Mouse (Mus musculus) effector memory CD4-positive, alpha-beta T cell, adult 5 months (primary cell): Measurements from ENCODE around the gene Ep400. TPM values are rescaled to one million over a fixed set of nuclear protein-coding genes. Genes with fewer than 3 reads are reported as not detected.

ENCODE experiments used
- polyA plus RNA-seq: library from polyadenylated mRNA; unstranded; fragments of 100-300 nt; shearing (Covaris generic); gene quantifications from one replicate; pipeline ENCODE4 v1.2.1, GENCODE M21; 2017

The Ep400 gene
- polyA plus RNA-seq = 66.9 TPM

DNA sequence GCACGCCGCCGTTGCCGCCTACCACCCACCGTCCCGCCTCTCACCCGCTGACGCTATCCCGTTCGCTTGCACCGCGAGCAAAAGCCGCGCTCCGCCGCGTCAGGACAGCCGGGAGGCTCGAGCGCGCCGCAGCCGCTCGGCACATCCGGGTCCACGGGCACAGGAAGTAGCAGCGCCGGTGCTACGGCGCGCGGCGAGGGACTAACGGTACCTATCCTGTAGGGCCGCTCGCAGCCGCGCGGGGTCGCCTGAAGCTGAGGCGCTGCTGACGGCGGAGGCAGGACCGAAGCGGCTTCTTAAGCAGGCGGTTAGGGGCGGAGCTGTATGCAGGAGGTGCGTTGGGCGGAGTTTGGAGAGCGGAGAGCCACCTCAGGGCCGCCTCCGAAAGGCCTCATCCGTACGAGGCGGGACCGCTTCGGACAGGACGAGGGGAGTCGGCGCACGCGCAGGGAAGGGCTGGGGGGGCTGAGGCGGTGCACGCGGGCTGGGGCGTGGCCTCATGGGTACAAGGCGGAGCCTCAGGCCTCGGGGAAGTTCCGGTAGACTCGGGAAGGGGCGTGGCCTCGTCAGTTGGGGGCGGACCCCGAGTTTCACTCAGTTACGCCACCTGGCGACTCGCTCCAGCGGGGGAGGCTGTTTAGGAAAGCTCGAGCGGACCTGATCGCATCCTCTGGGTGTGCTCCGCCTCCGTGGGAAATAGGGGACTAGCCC is at the start of gene Ep400:
Gene Ep400, minus strand, starts transcription at position 270 of the 711 bp plus-strand sequence.

DNA sequence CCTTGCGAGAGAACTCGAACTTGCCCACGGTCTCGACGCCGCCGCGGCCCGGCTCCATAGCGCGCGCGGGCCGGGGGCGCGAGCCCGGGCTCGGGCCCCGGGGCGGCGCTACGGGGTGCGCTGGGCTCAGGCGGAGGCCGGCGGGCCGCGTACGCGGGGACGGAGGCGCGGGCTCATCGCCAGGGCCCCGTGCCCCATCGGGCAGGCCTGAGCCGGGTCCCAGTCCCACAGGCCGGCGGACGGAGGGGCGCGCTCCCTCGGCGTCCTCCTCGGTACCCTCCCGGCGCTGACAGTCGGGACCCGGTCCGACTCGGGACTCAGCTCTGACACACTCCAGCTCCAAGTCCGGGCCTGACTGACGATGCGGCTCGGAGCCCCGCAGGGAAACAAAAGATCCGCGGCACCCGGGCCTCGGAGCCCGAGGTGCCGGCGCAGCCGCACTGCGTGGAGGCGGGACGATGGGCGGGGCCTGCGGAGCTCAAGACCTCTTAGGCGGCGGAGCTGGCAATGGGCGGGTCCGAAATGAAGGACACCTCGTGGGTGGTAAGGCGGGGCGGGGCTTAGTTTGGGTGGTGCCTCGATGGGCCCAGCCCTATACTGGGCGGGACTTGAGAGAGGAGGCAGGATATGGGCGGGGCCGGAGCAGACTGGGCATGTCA is 39.3 kb upstream of the Ep400 start, which contains the start of gene Ulk1:
Gene Ulk1, minus strand, starts transcription at position 431 of the 659 bp plus-strand sequence.

GRCm38 (mm10) chr5:110779998-110780760 is 9.7 kb upstream of the Ep400 start, which contains the start of gene Pus1:
Gene Pus1 (minus strand): TSS chr5:110780659.

DNA sequence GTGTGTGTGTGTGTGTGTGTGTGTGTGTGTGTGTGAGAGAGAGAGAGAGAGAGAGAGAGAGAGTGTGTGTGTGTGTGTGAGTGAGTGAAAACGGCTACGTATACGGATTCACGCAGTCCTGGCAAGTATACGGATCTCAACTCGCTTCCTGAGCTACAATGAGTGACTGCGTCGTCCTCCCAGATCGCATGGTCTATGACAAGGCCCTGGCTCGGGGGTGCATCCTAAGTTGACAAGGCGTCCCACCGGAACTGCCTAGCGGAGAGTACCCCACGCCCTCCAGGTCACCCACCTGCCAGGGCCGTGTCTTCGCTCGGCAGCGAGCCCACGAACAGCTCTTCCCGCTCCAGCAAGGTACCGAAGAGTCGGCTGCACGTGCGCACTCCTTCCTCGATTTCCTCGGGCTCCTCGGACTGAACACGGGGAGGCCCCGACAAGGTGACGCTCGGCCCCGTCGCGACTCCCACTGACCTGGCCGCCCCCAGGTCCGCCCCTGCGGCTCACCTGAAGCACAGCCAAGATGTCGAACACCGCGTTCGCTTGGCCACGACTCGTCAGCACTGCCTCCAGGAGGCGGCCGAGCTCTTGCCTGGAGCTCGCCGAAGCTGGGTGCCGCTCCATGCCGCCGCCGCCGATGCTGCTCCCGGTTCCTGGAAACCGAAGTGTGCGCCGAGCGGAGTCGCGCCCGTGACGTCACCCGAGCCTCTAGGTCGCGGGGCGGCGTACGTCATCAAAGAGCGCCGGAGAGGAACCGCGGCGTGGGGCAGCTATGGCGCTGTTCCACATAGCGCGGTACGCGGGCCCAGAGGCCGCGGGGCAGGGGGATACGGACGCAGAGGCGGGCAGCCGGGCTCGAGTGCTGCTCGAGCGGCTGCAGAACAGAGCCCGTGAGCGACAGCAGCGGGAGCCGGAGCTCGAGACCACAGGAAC is 117.5 kb downstream of the Ep400 start, which contains the start of the genes Noc4l and Ddx51:
Gene Noc4l, minus strand, starts transcription at position 699 of the 930 bp plus-strand sequence.
Gene Ddx51, plus strand, starts transcription at position 733 of the 930 bp plus-strand sequence.

Other genes with a start within 250 kb of the Ep400 start
- 33.6 TPM for gene Galnt9, start 226.4 kb downstream of the Ep400 start, polyA plus RNA-seq
- 48.3 TPM for gene Noc4l, start 117.3 kb downstream of the Ep400 start, polyA plus RNA-seq
- 47.0 TPM for gene Ddx51, start 117.3 kb downstream of the Ep400 start, polyA plus RNA-seq
- gene Pus1, start 9.9 kb upstream of the Ep400 start, polyA plus RNA-seq = 31.8 TPM
- 117 TPM for gene Ulk1, start 39.4 kb upstream of the Ep400 start, polyA plus RNA-seq
- 18.1 TPM for gene Hscb, start 69.1 kb upstream of the Ep400 start, polyA plus RNA-seq
- gene Chek2, start 69.3 kb upstream of the Ep400 start, polyA plus RNA-seq = 2.5 TPM
- 3.3 TPM for gene Ttc28, start 109.1 kb upstream of the Ep400 start, polyA plus RNA-seq